Mouse (Mus musculus): ENCODE data around the gene Wnt9a. TPM values are rescaled to one million over a fixed set of nuclear protein-coding genes. Genes with fewer than 3 reads are reported as not detected.

Gene Wnt9a
- polyA plus RNA-seq, 1 experiment from 2014 or later: 2.9 TPM

DNA sequence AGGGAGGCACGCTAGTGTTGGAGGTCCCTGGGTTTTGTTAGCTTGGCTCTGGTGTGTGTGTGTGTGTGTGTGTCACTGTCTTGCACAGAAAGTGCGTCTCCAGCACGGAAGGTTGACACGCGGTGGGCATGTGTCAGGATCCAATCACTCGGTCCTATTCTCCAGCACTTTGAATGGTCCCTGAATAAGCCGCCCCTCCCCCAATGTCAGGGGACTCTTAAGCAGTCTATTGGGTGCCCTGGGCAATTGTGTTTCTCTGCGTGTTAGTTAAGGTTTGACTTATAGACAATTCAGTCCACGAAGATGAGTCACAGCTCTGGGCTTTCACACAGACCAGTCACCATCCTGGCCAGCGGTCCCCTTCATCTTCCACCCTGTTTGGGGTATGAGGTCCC lies 910 bp upstream of the Wnt9a start:
- no peak for ATAC-seq (replicated peaks)
- WGBS: 3% methylated on average over 10 of the region's 10 CpGs
- no peak overlapping the region for H3K27ac ChIP-seq (replicated peaks)
- peak overlapping the region; percentile 54; the same call in 1 of the 2 replicates for H3K4me3 ChIP-seq
- no peak overlapping the region; the same call in 1 of the 2 replicates for H3K9ac ChIP-seq (replicated peaks)
- H3K4me2 ChIP-seq (replicated peaks): 0 out of 2 replicates have a peak overlapping the region, but pooled peaks have one; percentile 94
- no peaks in the 10 kb centered on the region for H3K36me3 ChIP-seq
- no peaks in the 10 kb centered on the region for H3K9me3 ChIP-seq
- peaks cover 47% of the 10 kb centered on the region for H3K4me1 ChIP-seq
- peaks cover 60% of the 10 kb centered on the region for H3K27me3 ChIP-seq

DNA sequence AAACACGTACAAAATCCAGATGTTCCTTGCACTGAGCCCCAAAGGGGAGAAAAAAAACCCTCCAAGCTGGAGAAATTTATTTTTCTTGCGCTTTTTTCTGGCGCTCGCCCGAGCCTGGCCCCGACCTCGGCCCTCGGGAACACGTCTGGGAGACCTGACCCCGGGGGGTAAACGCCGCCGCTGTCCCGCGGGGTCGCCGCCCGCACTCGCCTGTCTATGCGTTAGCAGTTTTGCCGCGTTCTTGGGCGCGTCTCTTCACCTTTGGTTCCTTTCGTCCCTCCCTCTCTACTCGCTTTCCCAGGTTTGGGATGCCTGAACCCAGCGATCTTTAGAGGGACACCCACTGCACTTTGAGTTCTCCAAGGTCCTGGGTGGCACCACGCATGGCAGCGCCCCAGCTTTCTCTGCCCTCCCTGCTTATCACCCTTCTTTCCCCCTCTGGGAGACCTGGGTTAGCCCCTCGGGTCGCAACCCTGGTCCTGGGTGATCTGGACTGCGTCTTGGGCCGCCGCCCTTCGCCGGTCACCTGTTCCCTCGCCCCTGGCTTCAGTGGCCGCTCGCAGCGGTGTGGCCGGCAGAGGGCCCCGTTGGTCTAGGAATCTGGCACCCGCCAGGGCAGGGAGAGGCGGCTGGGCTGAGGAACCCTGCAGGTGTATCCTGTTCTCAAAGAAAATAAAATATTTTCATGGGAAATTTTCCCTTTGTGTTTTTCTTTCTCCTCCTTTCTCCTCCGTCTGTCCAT lies 865 bp downstream of the Wnt9a start:
- H3K27ac ChIP-seq (replicated peaks): no peak overlapping the region
- WGBS: 1% methylated on average over 45 of the region's 45 CpGs
- 0 out of 2 replicates have a peak, but pooled peaks have one; percentile 38 for ATAC-seq (replicated peaks)
- H3K9me3 ChIP-seq: no peaks in the 10 kb centered on the region
- H3K27me3 ChIP-seq: peaks cover 60% of the 10 kb centered on the region
- H3K4me2 ChIP-seq (replicated peaks): peak overlapping the region; percentile 94
- peak overlapping the region; percentile 50; the same call in 1 of the 2 replicates for H3K9ac ChIP-seq (replicated peaks)
- H3K36me3 ChIP-seq: no peaks in the 10 kb centered on the region
- H3K4me1 ChIP-seq: peaks cover 52% of the 10 kb centered on the region
- H3K4me3 ChIP-seq: peak overlapping the region; percentile 54

DNA sequence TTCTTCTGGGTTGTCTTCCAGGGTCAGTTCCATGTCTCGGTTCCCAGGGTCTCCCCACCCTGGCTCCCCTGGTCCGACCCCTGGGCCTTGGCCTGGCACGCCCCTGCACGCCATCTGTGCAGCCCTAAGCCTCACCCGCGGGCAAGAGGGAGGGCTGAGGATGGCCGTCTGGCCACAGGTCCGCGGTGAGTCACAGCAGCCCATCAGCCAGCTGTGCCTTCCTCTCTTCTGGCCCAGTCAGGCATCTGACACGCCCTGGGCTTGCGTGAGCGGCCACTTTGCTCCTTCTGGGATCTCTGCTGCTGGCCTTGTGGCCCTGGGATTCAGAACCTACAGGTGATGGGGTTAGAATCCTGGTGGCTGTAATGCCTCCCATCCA lies 1.4 kb downstream of the Wnt9a start:
- no peak overlapping the region for H3K9ac ChIP-seq (replicated peaks)
- H3K9me3 ChIP-seq: no peaks in the 10 kb centered on the region
- H3K4me1 ChIP-seq: peaks cover 54% of the 10 kb centered on the region
- ATAC-seq (replicated peaks): no peak
- peaks cover 60% of the 10 kb centered on the region for H3K27me3 ChIP-seq
- H3K4me3 ChIP-seq: peak overlapping the region; percentile 54; the same call in 1 of the 2 replicates
- H3K27ac ChIP-seq (replicated peaks): no peak overlapping the region
- WGBS: 28% methylated on average over 12 of the region's 12 CpGs
- no peak overlapping the region for H3K4me2 ChIP-seq (replicated peaks)
- H3K36me3 ChIP-seq: no peaks in the 10 kb centered on the region

DNA sequence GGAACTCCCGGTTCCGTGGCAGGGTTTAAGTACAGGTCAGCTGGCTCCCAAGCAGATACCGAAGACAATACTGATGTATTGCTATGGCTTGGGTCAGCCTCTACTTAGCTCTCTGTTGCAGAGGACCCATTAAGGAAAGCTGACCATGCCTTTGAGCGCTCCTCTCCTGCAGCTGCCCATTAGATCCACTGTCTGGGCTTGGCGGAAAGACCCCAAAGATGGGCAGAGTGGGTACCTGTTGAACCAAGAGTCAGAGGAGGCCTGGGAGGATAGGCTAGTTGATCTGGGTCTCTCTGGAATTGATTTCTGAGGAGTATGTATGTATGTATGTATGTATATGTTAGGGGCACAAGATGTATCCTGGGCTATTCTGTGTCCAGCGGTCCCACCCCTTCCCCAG lies 1.9 kb downstream of the Wnt9a start:
- no peak overlapping the region for H3K27ac ChIP-seq (replicated peaks)
- H3K4me1 ChIP-seq: peaks cover 59% of the 10 kb centered on the region
- H3K4me3 ChIP-seq: no peak overlapping the region
- no peaks in the 10 kb centered on the region for H3K9me3 ChIP-seq
- ATAC-seq (replicated peaks): no peak
- no peak overlapping the region for H3K9ac ChIP-seq (replicated peaks)
- peaks cover 56% of the 10 kb centered on the region for H3K27me3 ChIP-seq
- no peak overlapping the region for H3K4me2 ChIP-seq (replicated peaks)
- H3K36me3 ChIP-seq: no peaks in the 10 kb centered on the region
- 47% methylated on average over 6 of the region's 6 CpGs for WGBS

DNA sequence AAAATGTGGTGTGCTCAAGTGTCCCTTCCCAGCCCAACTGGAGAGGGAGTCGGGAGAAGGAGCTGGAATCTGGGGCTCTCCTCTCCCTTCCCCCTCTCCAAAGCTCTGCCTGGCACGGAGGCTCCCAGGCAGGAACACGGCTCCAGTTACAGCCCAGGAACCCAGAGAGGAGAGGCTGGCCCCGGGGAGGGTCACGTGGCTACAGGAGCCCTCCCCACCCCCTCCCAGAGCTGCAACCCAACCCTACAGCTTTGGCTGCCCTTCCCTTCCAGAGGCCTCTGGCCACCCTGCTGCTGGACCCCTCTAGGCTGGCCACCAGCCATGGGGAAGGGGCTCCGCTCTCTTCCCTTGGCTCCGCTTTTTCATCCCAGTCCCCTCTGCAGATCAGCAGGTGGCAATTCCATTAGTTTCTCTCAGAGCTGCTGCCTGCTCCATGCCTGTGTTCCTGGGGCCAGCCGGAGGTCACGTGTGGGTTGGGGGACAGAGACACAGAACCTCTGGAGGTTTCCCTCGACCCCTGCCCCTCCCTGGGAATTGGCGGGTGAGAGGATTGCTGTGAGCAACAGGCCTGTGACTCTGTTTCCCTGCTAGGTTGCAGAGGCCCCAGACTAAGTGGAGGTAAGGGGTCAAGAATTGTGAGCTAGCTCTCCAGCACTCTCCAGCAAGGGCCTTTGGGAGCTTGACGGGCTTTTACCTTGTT lies 2.5 kb downstream of the Wnt9a start:
- Histone ChIP-seq H3K4me2 (replicated peaks) (no peak overlapping the region; the same call in 1 of the 2 replicates), H3K27me3 (peaks cover 50% of the 10 kb centered on the region), H3K4me1 (peaks cover 61% of the 10 kb centered on the region), H3K9me3 (no peaks in the 10 kb centered on the region), H3K36me3 (no peaks in the 10 kb centered on the region), H3K4me3 (no peak overlapping the region), H3K27ac (replicated peaks) (no peak overlapping the region), H3K9ac (replicated peaks) (no peak overlapping the region)
- WGBS: 11% methylated on average over 12 of the region's 12 CpGs
- ATAC-seq (replicated peaks): no peak

DNA sequence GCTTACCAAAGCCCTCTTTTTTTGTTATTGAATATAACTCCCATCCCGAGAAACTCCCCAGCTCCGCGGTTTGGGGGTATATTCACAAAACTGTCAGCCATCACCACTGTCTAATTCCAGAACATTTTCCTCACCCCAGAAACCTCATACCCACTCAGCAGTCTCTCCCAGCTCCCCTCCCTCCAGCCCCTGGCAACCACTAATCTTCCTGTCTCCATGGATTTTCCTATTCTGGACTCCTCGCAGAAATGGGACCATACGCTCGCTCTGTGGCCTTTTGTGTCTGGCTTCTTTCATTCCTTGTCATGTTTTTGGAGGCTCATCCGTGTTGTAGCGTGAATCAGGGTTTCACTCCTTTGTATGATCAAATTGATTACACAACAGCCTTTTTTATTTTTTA lies 3.2 kb downstream of the Wnt9a start:
- H3K9me3 ChIP-seq: no peaks in the 10 kb centered on the region
- H3K4me2 ChIP-seq (replicated peaks): no peak overlapping the region
- no peak overlapping the region for H3K9ac ChIP-seq (replicated peaks)
- no peak for ATAC-seq (replicated peaks)
- H3K27ac ChIP-seq (replicated peaks): no peak overlapping the region
- no peak overlapping the region for H3K4me3 ChIP-seq
- WGBS: 16% methylated on average over 8 of the region's 8 CpGs
- peaks cover 54% of the 10 kb centered on the region for H3K4me1 ChIP-seq
- H3K27me3 ChIP-seq: peaks cover 43% of the 10 kb centered on the region
- no peaks in the 10 kb centered on the region for H3K36me3 ChIP-seq

DNA sequence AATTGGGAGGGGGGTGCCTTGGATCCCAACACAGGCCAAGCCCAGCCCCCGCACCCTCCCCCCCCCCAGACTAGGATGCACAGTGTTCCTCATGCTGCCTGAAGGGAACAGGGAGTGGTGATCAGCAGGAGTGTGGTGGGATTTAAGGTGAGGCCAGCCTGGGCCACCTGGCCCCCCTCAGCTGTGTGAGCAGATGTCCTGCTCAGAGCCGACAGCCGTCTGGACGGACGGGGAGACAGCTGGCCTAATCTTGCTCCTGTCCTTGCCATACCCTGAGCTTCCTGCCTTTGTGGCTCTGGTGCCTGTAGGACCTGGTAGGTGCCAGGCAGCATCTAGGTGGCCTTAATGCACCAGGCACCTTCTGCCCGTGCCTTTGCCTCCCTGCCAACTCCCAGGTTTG lies 5.3 kb downstream of the Wnt9a start:
- ATAC-seq (replicated peaks): no peak
- peaks cover 25% of the 10 kb centered on the region for H3K27me3 ChIP-seq
- no peak overlapping the region for H3K4me3 ChIP-seq
- H3K36me3 ChIP-seq: no peaks in the 10 kb centered on the region
- peaks cover 36% of the 10 kb centered on the region for H3K4me1 ChIP-seq
- no peaks in the 10 kb centered on the region for H3K9me3 ChIP-seq
- no peak overlapping the region for H3K27ac ChIP-seq (replicated peaks)
- H3K4me2 ChIP-seq (replicated peaks): no peak overlapping the region
- no peak overlapping the region for H3K9ac ChIP-seq (replicated peaks)
- 64% methylated on average over 6 of the region's 6 CpGs for WGBS

DNA sequence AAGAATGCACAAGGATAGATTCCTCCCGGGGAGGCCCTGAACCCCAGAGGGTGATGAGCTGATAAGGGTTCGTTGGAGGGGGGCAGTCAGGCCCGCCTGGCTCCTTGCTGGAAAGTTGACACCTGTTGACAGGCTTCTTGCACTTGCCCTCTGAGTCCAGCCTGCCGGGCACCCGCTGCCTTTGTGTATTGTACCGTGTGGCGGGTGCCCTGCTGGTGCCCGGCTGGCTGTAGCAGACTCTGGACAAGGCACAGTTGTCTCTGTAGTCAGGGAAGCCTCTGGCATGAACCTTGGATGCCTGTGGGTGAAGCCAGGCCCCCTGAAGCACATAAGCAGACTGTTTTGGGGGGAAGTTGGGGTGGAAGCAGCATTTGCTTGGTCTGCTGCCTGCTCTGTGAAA lies 5.8 kb downstream of the Wnt9a start:
- no peak for ATAC-seq (replicated peaks)
- H3K9me3 ChIP-seq: no peaks in the 10 kb centered on the region
- no peaks in the 10 kb centered on the region for H3K36me3 ChIP-seq
- H3K27ac ChIP-seq (replicated peaks): no peak overlapping the region
- H3K4me1 ChIP-seq: peaks cover 32% of the 10 kb centered on the region
- WGBS: 57% methylated on average over 8 of the region's 8 CpGs
- H3K4me3 ChIP-seq: no peak overlapping the region
- H3K9ac ChIP-seq (replicated peaks): no peak overlapping the region
- H3K4me2 ChIP-seq (replicated peaks): no peak overlapping the region
- H3K27me3 ChIP-seq: peaks cover 21% of the 10 kb centered on the region

DNA sequence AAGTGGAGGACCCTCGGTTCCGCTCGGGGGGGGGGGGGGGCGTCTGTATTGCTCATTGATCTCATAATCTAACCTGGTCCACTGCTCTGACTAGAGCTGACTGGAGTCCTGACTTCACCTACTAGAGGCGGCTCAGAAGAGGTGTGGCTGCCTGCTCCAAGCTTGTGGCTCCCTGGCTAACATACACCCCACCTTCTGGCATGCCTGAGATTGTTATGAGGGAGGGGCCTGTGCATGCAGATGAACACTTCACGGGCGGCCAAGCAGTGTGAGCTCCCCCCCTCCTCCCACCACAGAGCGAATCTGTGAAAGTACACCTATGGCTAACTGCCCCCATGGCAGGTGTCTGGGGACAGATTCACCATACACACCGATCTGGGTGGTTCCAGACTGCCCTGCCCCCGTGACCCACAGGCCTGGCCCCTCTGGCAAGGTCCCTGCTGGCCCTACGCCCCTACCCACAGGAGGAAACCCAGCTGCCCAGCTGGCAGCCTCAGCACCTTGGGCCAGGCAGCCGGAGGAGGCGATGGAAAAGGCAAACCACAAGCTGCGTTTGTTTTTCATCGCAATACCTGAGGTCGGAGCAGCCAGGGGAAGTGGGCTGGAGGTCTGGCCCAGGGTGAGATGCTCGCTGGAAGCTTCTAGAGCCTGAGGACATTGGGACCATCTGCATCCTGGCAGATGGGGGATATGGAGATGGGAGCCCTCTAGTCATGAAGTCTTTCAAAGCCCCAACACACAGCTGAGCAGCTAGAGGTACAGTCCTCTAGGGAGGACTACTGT lies 6.5 kb downstream of the Wnt9a start:
- H3K9ac ChIP-seq (replicated peaks): no peak overlapping the region
- no peak overlapping the region for H3K4me3 ChIP-seq
- H3K4me1 ChIP-seq: peaks cover 25% of the 10 kb centered on the region
- WGBS: 65% methylated on average over 17 of the region's 17 CpGs
- no peaks in the 10 kb centered on the region for H3K9me3 ChIP-seq
- no peaks in the 10 kb centered on the region for H3K36me3 ChIP-seq
- ATAC-seq (replicated peaks): no peak
- H3K27me3 ChIP-seq: peaks cover 13% of the 10 kb centered on the region
- no peak overlapping the region for H3K27ac ChIP-seq (replicated peaks)
- no peak overlapping the region for H3K4me2 ChIP-seq (replicated peaks)

DNA sequence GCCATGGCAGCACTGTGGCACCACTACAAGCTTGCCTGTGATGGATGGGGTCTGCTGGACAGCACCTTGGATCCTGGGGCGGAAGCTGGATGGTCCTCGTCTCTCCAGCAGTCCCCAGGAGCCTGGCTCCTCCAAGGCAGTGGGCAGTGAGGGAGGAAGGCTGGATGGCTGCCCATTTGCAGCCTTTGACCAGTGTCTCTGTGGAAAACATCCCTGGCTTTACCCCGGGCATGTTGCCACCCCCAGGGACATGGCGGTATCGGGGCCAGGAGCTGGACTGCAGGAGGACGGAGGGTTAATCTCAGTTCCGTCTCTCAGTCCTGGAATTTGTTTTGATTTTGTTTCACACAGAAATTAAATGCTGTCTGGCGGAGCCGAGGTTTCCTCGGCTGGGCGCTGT lies 7.2 kb downstream of the Wnt9a start:
- no peak overlapping the region for H3K9ac ChIP-seq (replicated peaks)
- no peak overlapping the region for H3K4me3 ChIP-seq
- peaks cover 6% of the 10 kb centered on the region for H3K27me3 ChIP-seq
- no peak overlapping the region for H3K4me2 ChIP-seq (replicated peaks)
- H3K27ac ChIP-seq (replicated peaks): no peak overlapping the region
- no peak for ATAC-seq (replicated peaks)
- H3K4me1 ChIP-seq: peaks cover 23% of the 10 kb centered on the region
- WGBS: 61% methylated on average over 11 of the region's 11 CpGs
- no peaks in the 10 kb centered on the region for H3K36me3 ChIP-seq
- no peaks in the 10 kb centered on the region for H3K9me3 ChIP-seq

DNA sequence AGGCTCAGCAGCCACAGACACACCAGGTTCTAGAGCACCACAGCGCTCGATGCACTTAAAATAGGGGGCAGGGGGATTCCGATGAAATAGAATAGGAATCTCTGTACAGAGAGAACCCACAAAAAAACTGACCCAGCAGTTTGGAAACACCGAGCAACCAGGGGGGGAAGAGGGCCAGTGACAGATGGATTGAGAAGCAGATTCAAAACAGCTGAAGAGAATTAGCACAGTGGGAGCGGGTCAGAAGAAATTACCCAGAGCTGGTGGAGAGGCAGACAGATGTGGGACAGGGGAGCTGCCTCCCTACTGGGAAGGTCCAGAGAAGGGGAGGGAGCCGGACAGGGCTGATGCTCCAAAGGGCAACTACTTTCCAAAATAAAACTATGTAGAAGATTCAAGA lies 9.8 kb downstream of the Wnt9a start:
- H3K4me1 ChIP-seq: peaks cover 14% of the 10 kb centered on the region; the same call in 1 of the 2 replicates
- H3K27me3 ChIP-seq: no peaks in the 10 kb centered on the region
- H3K9ac ChIP-seq (replicated peaks): no peak overlapping the region
- H3K4me2 ChIP-seq (replicated peaks): no peak overlapping the region
- H3K4me3 ChIP-seq: no peak overlapping the region
- no peak for ATAC-seq (replicated peaks)
- WGBS: 67% methylated on average over 6 of the region's 6 CpGs
- H3K9me3 ChIP-seq: no peaks in the 10 kb centered on the region
- no peaks in the 10 kb centered on the region for H3K36me3 ChIP-seq
- no peak overlapping the region for H3K27ac ChIP-seq (replicated peaks)

DNA sequence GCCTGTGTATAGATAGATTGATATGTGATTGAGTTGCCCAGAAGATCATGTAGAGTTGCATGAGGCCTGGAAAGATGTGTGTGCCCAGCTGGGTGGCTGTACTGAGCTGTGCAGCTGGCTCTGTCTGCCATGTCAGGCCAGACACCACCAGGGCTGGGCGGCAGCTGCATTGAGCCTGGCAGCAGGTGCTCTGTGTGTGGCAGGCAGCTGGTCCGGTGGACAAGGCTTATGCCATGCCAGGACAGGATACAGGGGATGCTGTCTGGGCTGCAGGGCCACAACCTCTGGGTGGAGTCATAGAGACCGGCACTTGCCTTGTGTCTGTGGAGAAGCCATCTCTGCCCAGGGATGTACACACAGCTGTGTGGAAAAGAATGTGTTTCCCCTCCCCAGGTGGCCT lies 16.3 kb downstream of the Wnt9a start:
- H3K27me3 ChIP-seq: no peaks in the 10 kb centered on the region
- H3K4me3 ChIP-seq: no peak overlapping the region
- 75% methylated on average over 3 of the region's 3 CpGs for WGBS
- no peak for ATAC-seq (replicated peaks)
- H3K36me3 ChIP-seq: no peaks in the 10 kb centered on the region
- no peaks in the 10 kb centered on the region for H3K9me3 ChIP-seq
- no peak overlapping the region for H3K9ac ChIP-seq (replicated peaks)
- no peak overlapping the region for H3K27ac ChIP-seq (replicated peaks)
- H3K4me1 ChIP-seq: no peaks in the 10 kb centered on the region
- H3K4me2 ChIP-seq (replicated peaks): no peak overlapping the region
